Mouse (Mus musculus) heart, embryonic 11.5 days (tissue): ENCODE measurements around the gene Pkdcc. TPM values are rescaled to one million over a fixed set of nuclear protein-coding genes. Genes with fewer than 3 reads are reported as not detected.
A peak's percentile ranks its signal among the peaks of the same experiment; 100 is the strongest.

Experiments
- ATAC-seq: fragments of 200-750 bp; cut with Nextera tagmentation; replicated peaks from 2 replicates; pipeline ENCODE4 v1.8.0; 2017; ENCODE audit warnings: moderate library complexity; ENCODE audit not compliant: insufficient number of reproducible peaks, low FRiP score, low TSS enrichment
- H3K27ac ChIP-seq: fragments of 300-500 bp; sonication (generic); 2 replicates; pipeline ENCODE4 v1.5.1; 2014; ENCODE audit warnings: mild to moderate bottlenecking, low read depth, low read length
- H3K27me3 ChIP-seq: fragments of 300-500 bp; sonication (generic); 2 replicates; pipeline ENCODE4 v1.6.1; 2014; ENCODE audit warnings: mild to moderate bottlenecking, low read length, mixed read lengths; ENCODE audit not compliant: control insufficient read depth, insufficient read depth
- H3K36me3 ChIP-seq: fragments of 300-500 bp; sonication (generic); 2 replicates; pipeline ENCODE4 v1.6.1; 2014; ENCODE audit warnings: mild to moderate bottlenecking, low read length, moderate library complexity, mixed read lengths; ENCODE audit not compliant: control insufficient read depth, insufficient read depth
- H3K4me1 ChIP-seq: fragments of 300-500 bp; sonication (generic); 2 replicates; pipeline ENCODE4 v1.6.1; 2014; ENCODE audit warnings: low read length; ENCODE audit not compliant: control insufficient read depth, insufficient read depth
- H3K4me2 ChIP-seq: fragments of 300-500 bp; sonication (generic); 2 replicates; pipeline ENCODE4 v1.6.1; 2014; ENCODE audit warnings: mild to moderate bottlenecking, moderate library complexity
- H3K4me3 ChIP-seq: fragments of 300-500 bp; sonication (generic); 2 replicates; pipeline ENCODE4 v1.5.1; 2014; ENCODE audit warnings: low read depth, low read length
- H3K9ac ChIP-seq: fragments of 300-500 bp; sonication (generic); 2 replicates; pipeline ENCODE4 v1.6.1; 2014; ENCODE audit warnings: mild to moderate bottlenecking, low read depth, low read length, moderate library complexity
- H3K9me3 ChIP-seq: fragments of 300-500 bp; sonication (generic); replicated peaks from 2 replicates; pipeline ENCODE4 v1.6.1; 2016; ENCODE audit warnings: low read length; ENCODE audit not compliant: control insufficient read depth
- WGBS: fragments of 180-500 bp; shearing (Covaris S2); extraction: QIAGEN DNeasy Blood & Tissue Kit; methylation state at CpG from one replicate; pipeline ENCODE4 v1.1.7; 2014; ENCODE audit not compliant: insufficient replicate concordance; 5-methylcytosine and 5-hydroxymethylcytosine counted together
- polyA plus RNA-seq: library from polyadenylated mRNA; unstranded; fragments of >200 nt; fragmentation: Nextera tagmentation; extraction: Ambion mirVana; gene quantifications from 2 replicates; pipeline ENCODE4 v1.2.1, GENCODE M21; 2014

Pkdcc gene
- polyA plus RNA-seq, 1 experiment from 2014 or later = 17.9 TPM

- Histone ChIP-seq H3K4me3 (no peak overlapping the region), H3K4me1 (peaks cover 30% of the 10 kb centered on the region), H3K9me3 (no peaks in the 10 kb centered on the region), H3K4me2 (no peak overlapping the region), H3K27ac (no peak overlapping the region), H3K9ac (no peak overlapping the region), H3K36me3 (no peaks in the 10 kb centered on the region), H3K27me3 (no peaks in the 10 kb centered on the region)
- WGBS = 43% methylated on average over 8 of the region's 8 CpGs
- no peak for ATAC-seq
Observed at GRCm38 (mm10) chr17:83203692-83204383, 11.3 kb upstream of the Pkdcc start.

GRCm38 (mm10) chr17:83207296-83207695 lies 7.8 kb upstream of the Pkdcc start:
- WGBS = 74% methylated on average over 3 of the region's 3 CpGs

GRCm38 (mm10) chr17:83208455-83208854 lies 6.6 kb upstream of the Pkdcc start:
- Histone ChIP-seq H3K4me3 (no peak overlapping the region), H3K27ac (no peak overlapping the region), H3K9ac (no peak overlapping the region), H3K4me2 (no peak overlapping the region), H3K27me3 (no peaks in the 10 kb centered on the region), H3K9me3 (no peaks in the 10 kb centered on the region), H3K36me3 (no peaks in the 10 kb centered on the region), H3K4me1 (peaks cover 13% of the 10 kb centered on the region)
- ATAC-seq = no peak
- 70% methylated on average over 2 of the region's 2 CpGs for WGBS

More at GRCm38 (mm10) chr17:83207296-83207695, 7.8 kb upstream of the Pkdcc start:
- Histone ChIP-seq H3K27me3 (no peaks in the 10 kb centered on the region), H3K9ac (no peak overlapping the region), H3K4me2 (no peak overlapping the region), H3K27ac (no peak overlapping the region), H3K4me3 (no peak overlapping the region), H3K36me3 (no peaks in the 10 kb centered on the region), H3K9me3 (no peaks in the 10 kb centered on the region), H3K4me1 (peaks cover 9% of the 10 kb centered on the region)
- no peak for ATAC-seq

GRCm38 (mm10) chr17:83210531-83210930 lies 4.6 kb upstream of the Pkdcc start:
- H3K27ac ChIP-seq = no peak overlapping the region
- peaks cover 13% of the 10 kb centered on the region for H3K4me1 ChIP-seq
- WGBS = 53% methylated on average over 5 of the region's 5 CpGs
- no peaks in the 10 kb centered on the region for H3K36me3 ChIP-seq
- H3K27me3 ChIP-seq = no peaks in the 10 kb centered on the region
- H3K9ac ChIP-seq = no peak overlapping the region
- H3K4me2 ChIP-seq = no peak overlapping the region
- no peak overlapping the region for H3K4me3 ChIP-seq
- ATAC-seq = no peak
- no peaks in the 10 kb centered on the region for H3K9me3 ChIP-seq

GRCm38 (mm10) chr17:83211196-83211595 lies 3.9 kb upstream of the Pkdcc start:
- H3K4me1 ChIP-seq = peaks cover 13% of the 10 kb centered on the region
- WGBS = 87% methylated on average over 10 of the region's 10 CpGs
- H3K27me3 ChIP-seq = no peaks in the 10 kb centered on the region
- no peak overlapping the region for H3K9ac ChIP-seq
- H3K36me3 ChIP-seq = no peaks in the 10 kb centered on the region
- no peak for ATAC-seq
- H3K4me2 ChIP-seq = no peak overlapping the region
- H3K9me3 ChIP-seq = no peaks in the 10 kb centered on the region
- H3K27ac ChIP-seq = no peak overlapping the region
- no peak overlapping the region for H3K4me3 ChIP-seq

GRCm38 (mm10) chr17:83212422-83212821 lies 2.7 kb upstream of the Pkdcc start:
- H3K9ac ChIP-seq = no peak overlapping the region
- ATAC-seq = no peak
- no peaks in the 10 kb centered on the region for H3K9me3 ChIP-seq
- no peak overlapping the region for H3K4me3 ChIP-seq
- no peaks in the 10 kb centered on the region for H3K27me3 ChIP-seq
- no peak overlapping the region for H3K4me2 ChIP-seq
- H3K4me1 ChIP-seq = peaks cover 19% of the 10 kb centered on the region
- 60% methylated on average over 2 of the region's 2 CpGs for WGBS
- H3K36me3 ChIP-seq = no peaks in the 10 kb centered on the region
- no peak overlapping the region for H3K27ac ChIP-seq

GRCm38 (mm10) chr17:83213228-83213915 lies 1.7 kb upstream of the Pkdcc start:
- H3K4me2 ChIP-seq = peak overlapping the region; percentile 85
- peak overlapping the region; percentile 96; the same call in 1 of the 2 replicates for H3K27ac ChIP-seq
- 52% methylated on average over 9 of the region's 9 CpGs for WGBS
- H3K4me1 ChIP-seq = peaks cover 29% of the 10 kb centered on the region
- peak overlapping the region; percentile 91; the same call in 1 of the 2 replicates for H3K9ac ChIP-seq
- no peaks in the 10 kb centered on the region for H3K27me3 ChIP-seq
- H3K9me3 ChIP-seq = no peaks in the 10 kb centered on the region
- H3K36me3 ChIP-seq = no peaks in the 10 kb centered on the region
- peak overlapping the region; percentile 94 for H3K4me3 ChIP-seq
- ATAC-seq = no peak

GRCm38 (mm10) chr17:83214161-83214592 lies 915 bp upstream of the Pkdcc start:
- Histone ChIP-seq H3K36me3 (no peaks in the 10 kb centered on the region), H3K4me3 (peak overlapping the region; percentile 94), H3K9me3 (no peaks in the 10 kb centered on the region), H3K27me3 (no peaks in the 10 kb centered on the region), H3K4me2 (peak overlapping the region; percentile 85), H3K27ac (peak overlapping the region; percentile 96), H3K4me1 (peaks cover 37% of the 10 kb centered on the region), H3K9ac (peak overlapping the region; percentile 91)
- peak; percentile 7; the same call in 1 of the 2 replicates for ATAC-seq
- under 1% methylated on average over 16 of the region's 16 CpGs for WGBS
